Mouse (Mus musculus) right cerebral cortex, adult 18-20 months (tissue): Measurements from ENCODE around the gene Tfeb.
A peak's percentile ranks its signal among the peaks of the same experiment; 100 is the strongest.

Experiments
- DNase-seq: peaks from one replicate; pipeline ENCODE4 v3.0.0; 2022; ENCODE audit warnings: mixed read lengths

Tfeb gene

GRCm38 (mm10) chr17:47792098-47792863 is 55.5 kb downstream of the Tfeb start:
- peak; percentile 48 for DNase-seq

DNA sequence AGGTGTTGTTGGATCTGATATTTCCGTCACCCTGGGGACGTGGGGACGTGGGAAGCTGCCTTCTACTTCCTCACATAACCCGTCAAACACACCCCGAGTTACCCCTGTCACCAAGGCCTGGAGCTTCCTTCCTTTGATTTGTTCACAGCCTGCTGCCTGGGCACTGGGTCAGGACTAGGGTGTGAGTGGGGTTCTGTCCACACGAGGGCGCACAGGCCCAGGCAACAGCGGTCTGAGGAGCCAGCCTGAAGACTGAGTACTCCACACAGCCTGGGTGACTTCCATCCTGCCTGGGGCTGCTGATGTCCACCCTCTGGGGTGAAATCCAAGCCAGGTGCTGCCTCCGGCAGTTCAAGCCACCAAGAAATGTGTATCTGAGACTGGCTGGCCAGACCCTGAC is 56.5 kb downstream of the Tfeb start:
- DNase-seq: peak; percentile 80

DNA sequence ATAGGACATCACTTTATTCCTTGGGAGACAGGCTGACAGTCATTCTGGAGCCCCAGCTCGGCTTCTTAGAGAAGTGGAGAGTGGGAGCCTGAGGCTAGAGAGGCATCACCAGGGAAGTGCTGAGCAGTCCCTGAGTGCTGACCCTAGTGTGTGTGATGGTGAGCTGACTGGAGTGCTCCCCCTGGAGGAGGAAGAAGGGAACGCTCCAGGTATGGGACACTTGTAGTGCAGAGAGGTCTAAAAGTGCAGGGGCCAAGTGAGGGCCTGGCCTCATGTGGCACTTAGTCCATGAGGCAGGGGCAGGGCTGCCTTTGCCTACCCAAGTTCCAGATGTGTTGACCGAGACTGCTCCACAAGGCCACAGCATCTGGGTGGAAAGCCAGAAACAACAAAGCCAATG is 58.6 kb downstream of the Tfeb start:
- DNase-seq: peak; percentile 23

- DNase-seq: no peak
Observed at GRCm38 (mm10) chr17:47796156-47796816, 59.5 kb downstream of the Tfeb start.

DNA sequence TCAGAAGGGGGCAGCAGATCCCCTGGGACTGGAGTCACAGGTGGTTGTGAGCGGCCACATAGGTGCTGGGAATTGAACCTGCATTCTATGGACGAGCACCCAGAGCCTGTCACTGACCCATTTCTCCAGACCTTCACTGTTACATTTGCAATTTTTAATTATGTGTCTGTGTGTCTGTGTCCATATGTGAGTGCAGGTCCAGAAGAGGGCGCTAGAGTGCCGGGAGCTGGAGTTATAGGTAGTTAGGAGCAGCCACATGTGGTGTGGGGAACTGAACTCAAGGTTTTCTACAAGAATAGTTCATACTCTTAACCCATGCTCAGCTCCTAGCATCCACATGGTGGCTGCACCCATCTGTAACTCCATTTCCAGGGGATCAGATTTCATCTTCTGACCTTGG is 60.1 kb downstream of the Tfeb start:
- DNase-seq: no peak

GRCm38 (mm10) chr17:47797383-47797782 is 60.6 kb downstream of the Tfeb start:
- no peak for DNase-seq

DNA sequence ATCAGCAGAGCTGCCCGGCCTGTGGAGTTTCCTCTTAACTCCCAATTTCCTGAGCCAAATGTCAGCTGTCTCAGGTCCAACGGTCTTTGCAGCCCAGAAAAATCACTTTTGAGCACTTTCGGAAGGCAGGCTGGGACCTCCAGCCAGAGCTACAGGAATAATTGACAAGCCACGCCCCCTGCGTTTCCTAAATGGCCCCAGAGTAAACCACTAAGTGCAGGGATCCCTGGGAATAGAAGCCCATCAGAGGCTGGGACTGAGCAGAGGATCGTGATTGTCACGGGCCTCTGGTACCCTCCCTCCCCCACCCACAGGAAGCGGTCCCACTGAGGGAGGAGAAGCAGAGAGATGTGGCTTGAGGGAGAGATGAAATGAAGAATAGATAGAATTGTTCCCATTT is 66.0 kb downstream of the Tfeb start:
- DNase-seq: no peak

DNA sequence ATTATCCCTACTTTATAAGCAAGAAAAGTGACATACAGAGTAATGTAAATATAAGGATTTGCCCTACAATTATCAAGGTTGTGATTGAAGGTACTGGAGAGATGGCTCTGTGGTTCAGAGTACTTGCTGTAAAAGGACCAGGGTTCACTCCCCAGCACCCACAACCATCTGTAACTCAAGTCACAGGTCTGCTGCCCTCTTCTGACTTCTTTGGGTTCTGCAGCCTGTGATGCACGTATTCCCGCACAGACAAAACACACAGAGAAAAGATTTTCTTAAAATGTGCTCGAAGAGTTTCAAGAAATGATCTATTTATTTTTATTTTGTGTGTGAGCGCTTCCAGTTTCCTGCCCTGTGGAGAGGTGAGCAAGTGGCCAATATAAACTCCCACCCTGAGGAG is 66.8 kb downstream of the Tfeb start:
- DNase-seq: no peak

GRCm38 (mm10) chr17:47805047-47805835 is 68.4 kb downstream of the Tfeb start:
- no peak for DNase-seq

DNA sequence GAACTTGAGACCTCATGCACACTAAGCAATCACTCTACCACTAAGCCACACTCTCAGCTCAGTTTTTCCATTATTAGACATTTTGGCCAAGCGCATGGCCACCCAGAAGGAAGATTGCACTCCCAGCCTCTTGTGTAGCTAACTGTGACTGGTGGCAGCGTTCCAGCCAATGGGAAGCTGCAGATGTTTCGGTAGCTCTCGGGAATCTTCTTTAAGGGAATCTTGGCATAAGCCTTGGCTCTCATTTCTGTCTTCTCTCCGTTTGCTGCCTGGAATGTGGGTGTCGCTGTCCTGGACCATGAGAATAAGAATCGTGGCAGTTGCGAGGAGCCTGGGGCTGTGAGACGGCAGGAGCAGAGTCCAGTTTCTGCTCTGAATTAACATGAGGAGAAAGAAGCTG is 69.4 kb downstream of the Tfeb start:
- DNase-seq: peak; percentile 27

- no peak for DNase-seq
Observed at GRCm38 (mm10) chr17:47811265-47811800, 74.5 kb downstream of the Tfeb start.

GRCm38 (mm10) chr17:47812200-47812599 is 75.4 kb downstream of the Tfeb start:
- DNase-seq: no peak

- DNase-seq: no peak
Observed at GRCm38 (mm10) chr17:47813616-47814015, 76.8 kb downstream of the Tfeb start.

DNA sequence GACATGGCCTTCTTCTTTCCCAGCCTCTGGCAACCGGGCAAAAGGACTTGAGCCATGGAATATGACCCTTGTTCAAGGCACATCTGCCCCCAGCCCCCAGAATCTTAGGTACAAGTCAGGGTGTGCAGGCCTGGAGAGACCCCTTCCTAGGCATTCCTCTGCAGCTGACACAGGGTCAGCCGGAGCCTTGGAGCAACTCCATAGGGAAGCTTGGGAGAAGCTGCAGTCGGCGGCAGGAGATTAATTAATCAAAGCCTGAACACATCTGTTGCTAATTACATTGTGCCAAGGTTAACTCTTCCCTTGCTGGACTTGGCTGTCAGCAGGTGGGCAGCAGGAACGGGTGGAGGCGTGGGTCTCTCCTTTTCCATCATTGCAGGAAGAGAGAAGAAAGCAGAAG is 77.7 kb downstream of the Tfeb start:
- no peak for DNase-seq

DNA sequence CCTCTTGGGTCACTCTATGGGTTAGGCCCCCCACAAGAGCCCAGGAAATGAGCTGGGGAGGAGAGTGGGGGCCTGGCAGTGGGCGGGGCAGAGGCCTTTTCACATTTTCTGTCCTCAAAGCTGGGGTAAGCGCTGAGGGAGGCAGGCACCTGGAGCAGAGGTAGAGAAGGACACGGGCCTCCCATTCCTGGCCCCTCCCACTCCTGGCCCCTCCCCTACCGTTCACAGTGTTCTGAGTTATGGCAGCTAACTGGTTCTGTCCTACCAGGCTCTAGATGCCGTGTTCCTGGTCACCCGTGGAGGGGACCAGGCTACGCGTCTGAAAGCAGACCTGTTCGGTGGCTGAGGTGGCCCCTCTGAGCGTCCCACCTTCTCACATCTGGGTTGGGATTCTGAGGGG is 78.6 kb downstream of the Tfeb start:
- DNase-seq: no peak

GRCm38 (mm10) chr17:47818038-47818725 is 81.4 kb downstream of the Tfeb start:
- no peak for DNase-seq

- no peak for DNase-seq
Observed at GRCm38 (mm10) chr17:47821339-47821738, 84.5 kb downstream of the Tfeb start.

DNA sequence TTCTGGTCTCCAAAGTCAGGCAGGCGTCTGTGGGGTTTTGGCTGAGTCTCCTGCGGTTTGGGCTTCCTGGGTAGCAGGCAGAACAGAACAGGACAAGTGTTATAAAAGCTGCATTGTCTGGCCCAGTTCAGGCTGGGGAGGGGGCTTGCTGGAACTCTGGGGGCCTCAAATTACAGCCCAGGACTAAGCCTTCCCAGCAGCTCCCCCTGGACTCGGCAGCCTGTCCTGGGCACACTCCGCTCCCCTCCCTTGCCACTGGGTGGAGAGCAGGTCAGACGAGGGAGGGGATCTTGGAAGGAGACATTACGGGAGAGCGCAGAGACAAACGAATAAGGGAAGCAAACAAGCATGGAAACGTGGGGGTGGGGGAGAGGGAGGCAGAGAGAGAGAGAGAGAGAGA is 94.3 kb downstream of the Tfeb start:
- DNase-seq: no peak

DNA sequence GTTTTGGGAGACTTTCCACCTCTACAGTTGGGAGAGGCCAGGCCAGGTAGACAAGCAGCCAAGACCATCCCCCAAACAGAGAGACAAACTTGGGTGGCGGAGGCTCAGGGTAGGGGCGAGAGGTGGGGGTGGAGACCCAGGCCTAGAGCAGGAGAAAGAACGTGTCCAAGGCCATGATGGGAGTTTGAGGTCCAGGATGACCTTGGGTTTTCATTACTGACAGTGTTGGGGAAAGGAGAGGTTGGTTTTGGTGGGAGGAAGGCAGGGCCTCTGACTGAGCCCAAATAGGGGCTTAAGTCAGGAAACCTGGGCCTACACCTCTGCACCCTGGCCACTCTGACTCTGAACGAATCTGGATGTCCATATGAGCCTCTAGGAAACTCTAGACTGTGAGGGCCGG is 94.9 kb downstream of the Tfeb start:
- DNase-seq: no peak

GRCm38 (mm10) chr17:47832501-47833028 is 95.7 kb downstream of the Tfeb start:
- no peak for DNase-seq

- no peak for DNase-seq
Observed at GRCm38 (mm10) chr17:47833029-47833627, 96.3 kb downstream of the Tfeb start.
